Comparison of ENCODE assay signal across 16 mouse cellular contexts in genomic region chr8:9117809-9118737, GRCm38 (mm10).
DNase-seq lines count a peak whose midpoint lies in the region; ATAC-seq and TF ChIP-seq lines count a peak whose summit lies in the region.
"Had no signal": no experiment of that assay in that cellular context is flagged by ENCODE, and none has a peak within 500 bp of the region (broad histone marks: within the 10 kb centered on the region; RNA-seq: fewer than 3 reads in every experiment).

No protein-coding gene starts in this region.

- H3K36me3 ChIP-seq in midbrain, embryonic 12.5 days, result no peaks in the 10 kb centered on the region
- H3K36me3 ChIP-seq in midbrain, embryonic 10.5 days, result no peaks in the 10 kb centered on the region
- no peaks in the 10 kb centered on the region for H3K36me3 ChIP-seq in neural tube, embryonic 13.5 days
- no peaks in the 10 kb centered on the region for H3K36me3 ChIP-seq in heart, adult 2 months (ENCODE audit: control insufficient read depth, insufficient read depth, low read length)
- H3K36me3 ChIP-seq: heart, embryonic 12.5 days; limb, embryonic 13.5 days had no signal

- H3K27ac ChIP-seq in midbrain, embryonic 12.5 days (replicated peaks), result peak overlapping the region; percentile 20; the same call in 1 of the 2 replicates
- H3K27ac ChIP-seq in midbrain, embryonic 10.5 days (replicated peaks), result no peak overlapping the region
- peak overlapping the region; percentile 56 for H3K27ac ChIP-seq in neural tube, embryonic 13.5 days (replicated peaks)
- no peak overlapping the region for H3K27ac ChIP-seq in heart, adult 2 months
- H3K27ac ChIP-seq: limb, embryonic 13.5 days had no signal

- no peaks in the 10 kb centered on the region for H3K4me1 ChIP-seq in midbrain, embryonic 12.5 days
- no peaks in the 10 kb centered on the region for H3K4me1 ChIP-seq in midbrain, embryonic 10.5 days
- H3K4me1 ChIP-seq in neural tube, embryonic 13.5 days (replicated peaks), result peaks cover 6% of the 10 kb centered on the region; the same call in 1 of the 2 replicates
- H3K4me1 ChIP-seq in heart, adult 2 months (ENCODE audit: control insufficient read depth, insufficient read depth, low read length), result no peaks in the 10 kb centered on the region
- H3K4me1 ChIP-seq: heart, embryonic 12.5 days; limb, embryonic 13.5 days had no signal

- ATAC-seq in midbrain, embryonic 12.5 days (ENCODE audit: low FRiP score, low read depth), result no peak
- peak; percentile 73 for ATAC-seq in neural tube, embryonic 13.5 days (ENCODE audit: low read depth)
- ATAC-seq: activated CD4-positive, CD25-positive, alpha-beta regulatory T cell, adult 4 months had no signal

- intact Hi-C loops in heart, adult 2 months (cut with DNase I), result no loop called here

- WGBS in midbrain, embryonic 12.5 days, result 81% methylated on average over 27 of the region's 27 CpGs
- WGBS in midbrain, embryonic 10.5 days, result 91% methylated on average over 27 of the region's 27 CpGs
- 58% methylated on average over 27 of the region's 27 CpGs for WGBS in neural tube, embryonic 13.5 days
- 87% methylated on average over 27 of the region's 27 CpGs for WGBS in heart, adult 2 months

- H3K4me2 ChIP-seq in midbrain, embryonic 12.5 days (replicated peaks), result no peak overlapping the region
- H3K4me2 ChIP-seq in neural tube, embryonic 13.5 days, result peak overlapping the region; percentile 27; the same call in 1 of the 2 replicates
- H3K4me2 ChIP-seq: heart, embryonic 12.5 days; limb, embryonic 13.5 days had no signal

- TF ChIP-seq CTCF in heart, adult 2 months (IDR thresholded peaks at IDR 0.05), result no peak

- H3K79me2 ChIP-seq in heart, adult 2 months (replicated peaks; ENCODE audit: control insufficient read depth, insufficient read depth, low read length), result no peaks in the 10 kb centered on the region

- peak; percentile 17 to 24 for DNase-seq in cerebellum, postnatal 10 days
- DNase-seq in cerebellum, adult 18-20 months, result no peak
- no peak for DNase-seq in midbrain, embryonic 10.5 days (ENCODE audit: low spot score)
- peak; percentile 62 for DNase-seq in kidney, postnatal 10 days
- no peak for DNase-seq in heart, adult 2 months
- DNase-seq in layer of hippocampus, postnatal 10 days (ENCODE audit: low spot score in 2 of 2), result no peak
- DNase-seq: cerebellum, adult 9-10 months; gastrocnemius, postnatal 14 days; lung, postnatal 4 days had no signal

- no peak overlapping the region for H3K4me3 ChIP-seq in midbrain, embryonic 12.5 days
- H3K4me3 ChIP-seq in midbrain, embryonic 10.5 days, result no peak overlapping the region
- H3K4me3 ChIP-seq in neural tube, embryonic 13.5 days, result no peak overlapping the region
- no peak overlapping the region for H3K4me3 ChIP-seq in heart, adult 2 months
- H3K4me3 ChIP-seq: heart, embryonic 12.5 days; limb, embryonic 13.5 days; myocyte had no signal

- TF ChIP-seq EP300 in heart, adult 2 months (IDR thresholded peaks at IDR 0.05; ENCODE audit: insufficient read depth, low read depth, low read length), result no peak

- H3K27me3 ChIP-seq in midbrain, embryonic 12.5 days, result no peaks in the 10 kb centered on the region
- H3K27me3 ChIP-seq in midbrain, embryonic 10.5 days (ENCODE audit: low read depth, poor library complexity, severe bottlenecking), result no peaks in the 10 kb centered on the region
- H3K27me3 ChIP-seq in neural tube, embryonic 13.5 days, result no peaks in the 10 kb centered on the region
- H3K27me3 ChIP-seq in heart, adult 2 months (ENCODE audit: control insufficient read depth, insufficient read depth, low read length), result no peaks in the 10 kb centered on the region
- H3K27me3 ChIP-seq: CH12.LX; heart, embryonic 12.5 days; limb, embryonic 13.5 days had no signal

- TF ChIP-seq POLR2A in heart, adult 2 months (IDR thresholded peaks at IDR 0.05; ENCODE audit: insufficient read depth, low read depth, low read length), result no peak

- no peak overlapping the region for H3K9ac ChIP-seq in midbrain, embryonic 12.5 days (replicated peaks)
- H3K9ac ChIP-seq in neural tube, embryonic 13.5 days, result no peak overlapping the region
- H3K9ac ChIP-seq in heart, adult 2 months (ENCODE audit: low read depth, low read length), result no peak overlapping the region
- H3K9ac ChIP-seq: heart, embryonic 12.5 days; limb, embryonic 13.5 days had no signal

- H3K9me3 ChIP-seq in midbrain, embryonic 12.5 days, result no peaks in the 10 kb centered on the region
- no peaks in the 10 kb centered on the region for H3K9me3 ChIP-seq in midbrain, embryonic 10.5 days (replicated peaks)
- peaks cover 3% of the 10 kb centered on the region; the same call in 1 of the 2 replicates for H3K9me3 ChIP-seq in neural tube, embryonic 13.5 days
- H3K9me3 ChIP-seq: limb, embryonic 13.5 days had no signal

Comparison
In these comparisons a context has a peak if more than half of its experiments do, and no peak if none do; other contexts are left out.
1. DNase-seq: peak in cerebellum, postnatal 10 days (2 of 2) and kidney, postnatal 10 days (single experiment); none in cerebellum, adult 18-20 months (0 of 2), midbrain, embryonic 10.5 days (single experiment), heart, adult 2 months (0 of 2) and layer of hippocampus, postnatal 10 days (0 of 2).
2. H3K27ac ChIP-seq: peak in midbrain, embryonic 12.5 days (single experiment) and neural tube, embryonic 13.5 days (single experiment); none in midbrain, embryonic 10.5 days (single experiment) and heart, adult 2 months (single experiment).